Mouse (Mus musculus) liver, embryonic 13.5 days (tissue): ENCODE measurements at regions not wholly inside any gene's neighbourhood (a gene's known extent, or its start where the extent isn't known, plus 50 kb on each side); places are given as distances from the start of the nearest gene placed in this dataset.
A peak's percentile ranks its signal among the peaks of the same experiment; 100 is the strongest.

ENCODE experiments used
- ATAC-seq: fragments of 200-750 bp; cut with Nextera tagmentation; 2 replicates; pipeline ENCODE4 v1.8.0; 2017; ENCODE audit warnings: low read depth, mild to moderate bottlenecking, moderate number of reproducible peaks, moderate library complexity
- DNase-seq: peaks from one replicate; pipeline ENCODE4 v3.0.0; 2022
- H3K27ac ChIP-seq: fragments of 300-500 bp; sonication (generic); 2 replicates; pipeline ENCODE4 v1.5.1; 2015; ENCODE audit warnings: moderate library complexity, mild to moderate bottlenecking, inconsistent platforms
- H3K27me3 ChIP-seq: fragments of 300-500 bp; sonication (generic); 2 replicates; pipeline ENCODE4 v1.6.1; 2015; ENCODE audit warnings: mild to moderate bottlenecking, inconsistent platforms
- H3K36me3 ChIP-seq: fragments of 300-500 bp; sonication (generic); 2 replicates; pipeline ENCODE4 v1.6.1; 2015; ENCODE audit warnings: mild to moderate bottlenecking, inconsistent platforms
- H3K4me1 ChIP-seq: fragments of 300-500 bp; sonication (generic); replicated peaks from 2 replicates; pipeline ENCODE4 v1.6.1; 2015; ENCODE audit warnings: inconsistent platforms
- H3K4me2 ChIP-seq: fragments of 300-500 bp; sonication (generic); 2 replicates; pipeline ENCODE4 v1.6.1; 2015; ENCODE audit warnings: inconsistent platforms, mild to moderate bottlenecking, moderate library complexity
- H3K4me3 ChIP-seq: fragments of 300-500 bp; sonication (generic); replicated peaks from 2 replicates; pipeline ENCODE4 v1.5.1; 2015; ENCODE audit warnings: mild to moderate bottlenecking, inconsistent platforms
- H3K9ac ChIP-seq: fragments of 300-500 bp; sonication (generic); 2 replicates; pipeline ENCODE4 v1.6.1; 2015; ENCODE audit warnings: mild to moderate bottlenecking, inconsistent platforms
- H3K9me3 ChIP-seq: fragments of 300-500 bp; sonication (generic); replicated peaks from 2 replicates; pipeline ENCODE4 v1.6.1; 2016; ENCODE audit warnings: inconsistent platforms
- WGBS: fragments of 180-500 bp; shearing (Covaris S2); methylation state at CpG from one replicate; pipeline ENCODE4 v1.1.7; 2015; ENCODE audit not compliant: insufficient replicate concordance; 5-methylcytosine and 5-hydroxymethylcytosine counted together

DNA sequence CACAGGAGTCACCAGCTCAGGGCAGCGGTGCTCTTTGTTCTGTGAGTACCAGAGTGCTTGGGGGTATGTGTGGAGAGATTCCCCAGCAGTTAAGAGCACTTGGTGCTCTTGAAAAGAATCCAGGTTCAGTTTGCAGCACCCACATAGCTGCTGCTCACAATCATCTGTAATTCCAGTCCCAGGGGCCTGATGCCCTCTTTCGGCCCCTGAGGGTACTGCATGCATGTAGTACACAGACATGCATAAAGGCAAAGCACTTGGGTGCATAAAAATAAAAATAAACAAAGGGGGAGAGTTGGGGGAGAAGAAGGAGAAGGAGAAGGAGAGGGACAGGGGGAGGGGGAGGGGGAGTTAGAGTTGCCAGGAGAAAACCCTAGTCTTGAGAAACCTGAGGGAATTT lies 307.8 kb downstream of the Tshz3 start:
- ATAC-seq = no peak
- H3K36me3 ChIP-seq = no peaks in the 10 kb centered on the region
- no peak for DNase-seq
- H3K4me1 ChIP-seq = no peaks in the 10 kb centered on the region
- no peak overlapping the region for H3K4me2 ChIP-seq
- no peaks in the 10 kb centered on the region for H3K27me3 ChIP-seq
- no peaks in the 10 kb centered on the region for H3K9me3 ChIP-seq
- no peak overlapping the region for H3K4me3 ChIP-seq
- H3K9ac ChIP-seq = no peak overlapping the region
- no peak overlapping the region for H3K27ac ChIP-seq
- 80% methylated on average over 2 of the region's 2 CpGs for WGBS

DNA sequence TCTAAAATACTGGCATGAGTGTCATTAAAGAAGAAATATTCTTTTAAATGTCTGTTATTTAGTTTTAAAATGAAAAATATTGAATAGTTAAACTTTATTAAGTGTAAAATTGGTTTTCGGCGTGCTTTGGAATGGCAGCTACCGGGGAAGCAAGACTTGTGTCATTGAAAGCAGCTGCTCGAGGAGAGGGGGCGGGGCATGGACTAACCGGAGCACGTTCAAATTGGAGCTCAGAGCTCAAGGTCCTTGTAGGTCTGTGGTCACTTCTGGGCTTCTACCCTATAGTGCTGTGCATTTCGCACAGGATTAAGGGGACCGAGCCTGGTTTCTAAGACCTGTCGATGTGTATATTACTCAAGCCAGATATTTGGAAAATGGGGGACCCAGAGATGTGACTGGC lies 309.0 kb downstream of the Tshz3 start:
- Histone ChIP-seq H3K4me1 (no peaks in the 10 kb centered on the region), H3K9me3 (no peaks in the 10 kb centered on the region), H3K36me3 (no peaks in the 10 kb centered on the region), H3K9ac (no peak overlapping the region), H3K4me3 (no peak overlapping the region), H3K27ac (no peak overlapping the region), H3K27me3 (no peaks in the 10 kb centered on the region), H3K4me2 (no peak overlapping the region)
- ATAC-seq = no peak
- WGBS = 70% methylated on average over 10 of the region's 10 CpGs
- DNase-seq = no peak

DNA sequence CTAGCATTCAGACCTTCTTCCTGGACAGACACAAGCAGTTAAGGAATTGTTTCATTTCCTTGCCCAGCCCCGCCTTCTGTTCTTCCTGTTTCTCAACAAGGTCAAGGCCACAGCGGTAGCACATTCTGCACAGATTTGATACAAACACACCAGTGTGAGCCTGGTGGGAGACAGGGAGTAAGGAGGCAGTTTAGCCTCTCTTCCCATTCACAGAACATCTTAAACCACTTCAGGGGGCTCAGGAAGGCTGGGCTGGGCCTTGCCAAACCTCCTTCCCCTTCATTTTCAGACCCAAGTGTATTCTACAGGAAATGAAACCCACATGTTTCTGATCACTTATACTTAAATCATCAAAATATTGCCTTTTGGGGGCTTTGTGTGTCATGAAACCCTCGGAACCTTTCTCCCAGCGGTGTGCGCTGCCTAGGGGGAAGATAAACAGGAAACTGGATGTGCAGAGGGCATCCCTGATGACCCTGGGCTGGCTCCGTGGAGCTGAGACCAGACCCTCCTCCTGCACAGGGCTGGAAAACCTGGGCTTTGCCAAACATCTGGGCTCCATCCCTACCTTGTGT lies 313.3 kb downstream of the Tshz3 start:
- Histone ChIP-seq H3K9ac (no peak overlapping the region), H3K9me3 (no peaks in the 10 kb centered on the region), H3K27me3 (no peaks in the 10 kb centered on the region), H3K4me3 (no peak overlapping the region), H3K27ac (no peak overlapping the region), H3K4me1 (no peaks in the 10 kb centered on the region), H3K36me3 (no peaks in the 10 kb centered on the region), H3K4me2 (no peak overlapping the region)
- no peak for DNase-seq
- no peak for ATAC-seq
- 24% methylated on average over 6 of the region's 6 CpGs for WGBS

DNA sequence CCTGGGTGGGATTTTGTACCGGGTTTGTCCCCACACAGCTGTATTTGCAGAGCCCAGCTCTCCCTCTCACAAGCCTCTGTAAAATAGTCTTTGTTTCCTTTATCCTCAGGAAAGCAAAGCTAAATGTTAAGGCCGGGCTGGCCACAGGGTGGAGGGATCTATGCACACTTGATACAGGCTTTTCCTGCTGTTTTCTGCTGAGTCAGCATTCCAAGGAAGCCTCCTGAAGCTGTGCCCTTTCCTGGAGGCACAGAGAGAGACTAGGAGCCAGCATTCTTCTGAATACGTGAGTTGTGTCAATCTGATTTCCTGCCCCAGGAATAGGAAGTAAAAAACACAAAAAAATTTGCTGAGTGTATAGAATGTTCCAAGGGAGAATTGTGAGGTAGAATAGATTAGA lies 322.2 kb downstream of the Tshz3 start:
- DNase-seq = no peak

DNA sequence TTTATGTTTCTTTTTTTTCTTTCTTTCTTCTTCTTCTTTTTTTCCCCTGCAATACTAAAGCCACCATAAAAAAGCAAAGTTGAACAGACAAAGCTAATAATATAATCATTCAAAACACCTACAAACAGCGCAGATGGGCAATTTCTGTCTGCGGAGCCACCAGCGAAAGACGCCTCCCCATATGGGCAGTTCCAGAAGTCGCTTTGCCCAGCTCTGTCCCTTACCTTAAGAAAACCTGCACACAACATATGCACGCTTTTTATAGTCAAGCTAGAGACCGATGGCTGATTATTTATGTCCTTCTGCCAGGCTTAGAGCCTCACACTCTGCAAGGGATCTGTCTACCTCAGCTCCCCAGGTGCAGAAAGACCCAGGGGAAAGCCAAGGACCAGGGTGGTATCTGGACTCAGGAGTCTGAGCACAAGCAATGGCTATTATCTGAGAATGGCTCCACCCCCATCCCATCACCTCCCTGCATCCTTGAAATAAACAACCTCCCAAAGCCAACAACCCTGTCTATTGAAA lies 326.6 kb downstream of the Tshz3 start:
- Histone ChIP-seq H3K9me3 (0 out of 2 replicates have a peak, but pooled peaks cover 3% of the 10 kb centered on the region), H3K27me3 (no peaks in the 10 kb centered on the region), H3K9ac (no peak overlapping the region), H3K4me2 (no peak overlapping the region), H3K4me1 (no peaks in the 10 kb centered on the region), H3K27ac (no peak overlapping the region), H3K36me3 (no peaks in the 10 kb centered on the region), H3K4me3 (no peak overlapping the region)
- ATAC-seq = no peak
- no peak for DNase-seq
- 71% methylated on average over 7 of the region's 7 CpGs for WGBS

More for the DNA sequence above, 322.2 kb downstream of the Tshz3 start:
- H3K9ac ChIP-seq = no peak overlapping the region
- H3K9me3 ChIP-seq = no peaks in the 10 kb centered on the region
- no peaks in the 10 kb centered on the region for H3K4me1 ChIP-seq
- ATAC-seq = no peak
- no peak overlapping the region for H3K4me2 ChIP-seq
- H3K36me3 ChIP-seq = no peaks in the 10 kb centered on the region
- H3K27ac ChIP-seq = no peak overlapping the region
- no peak overlapping the region for H3K4me3 ChIP-seq
- H3K27me3 ChIP-seq = no peaks in the 10 kb centered on the region
- WGBS = 37% methylated on average over 3 of the region's 3 CpGs

DNA sequence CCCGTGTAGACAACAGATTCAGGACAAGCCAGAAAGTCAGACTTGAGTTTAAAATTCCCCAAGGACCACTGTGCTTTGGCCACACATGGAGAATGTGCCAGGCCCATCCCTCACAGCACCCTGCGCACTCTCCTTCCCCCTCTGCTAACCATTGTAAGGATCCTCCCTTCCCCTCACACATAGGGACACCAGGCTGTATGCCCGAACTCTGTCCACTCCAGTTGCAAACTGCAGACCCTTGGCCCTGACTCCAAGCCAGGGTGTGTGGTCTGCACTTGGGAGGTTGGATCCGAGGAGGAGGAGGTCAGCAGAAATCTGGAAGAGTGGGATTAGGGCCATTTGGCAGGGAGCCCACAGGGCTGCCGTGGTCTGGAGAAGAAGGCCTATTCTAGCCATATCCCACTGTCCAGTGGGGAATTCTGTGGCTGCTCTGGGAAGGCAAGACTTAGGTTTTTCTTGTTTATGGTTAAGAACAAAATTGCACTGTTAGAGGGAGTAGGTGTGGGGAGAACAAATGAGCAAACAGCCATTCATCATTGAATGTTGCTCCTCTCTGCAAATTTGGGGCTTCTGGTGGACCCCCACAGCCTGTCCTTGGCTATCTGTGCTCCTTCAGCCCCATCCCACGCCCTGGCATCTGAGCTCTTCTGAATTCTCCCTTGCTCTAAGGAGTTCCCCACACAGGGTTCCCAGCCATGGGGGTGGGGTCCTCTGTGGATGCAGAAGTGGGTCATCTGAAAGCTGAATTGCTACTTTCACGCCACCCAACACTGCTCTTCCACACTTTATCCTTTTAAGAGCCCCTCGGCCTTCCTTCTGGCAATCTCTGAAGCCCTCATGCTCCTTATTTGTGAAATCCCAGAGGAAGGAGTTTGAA lies 366.9 kb downstream of the Tshz3 start:
- no peak overlapping the region for H3K4me2 ChIP-seq
- H3K9me3 ChIP-seq = no peaks in the 10 kb centered on the region
- DNase-seq (no peak), ATAC-seq (no peak)
- 52% methylated on average over 8 of the region's 8 CpGs for WGBS
- no peak overlapping the region for H3K27ac ChIP-seq
- H3K4me1 ChIP-seq = no peaks in the 10 kb centered on the region
- no peaks in the 10 kb centered on the region for H3K36me3 ChIP-seq
- no peaks in the 10 kb centered on the region for H3K27me3 ChIP-seq
- H3K4me3 ChIP-seq = no peak overlapping the region
- H3K9ac ChIP-seq = no peak overlapping the region

DNA sequence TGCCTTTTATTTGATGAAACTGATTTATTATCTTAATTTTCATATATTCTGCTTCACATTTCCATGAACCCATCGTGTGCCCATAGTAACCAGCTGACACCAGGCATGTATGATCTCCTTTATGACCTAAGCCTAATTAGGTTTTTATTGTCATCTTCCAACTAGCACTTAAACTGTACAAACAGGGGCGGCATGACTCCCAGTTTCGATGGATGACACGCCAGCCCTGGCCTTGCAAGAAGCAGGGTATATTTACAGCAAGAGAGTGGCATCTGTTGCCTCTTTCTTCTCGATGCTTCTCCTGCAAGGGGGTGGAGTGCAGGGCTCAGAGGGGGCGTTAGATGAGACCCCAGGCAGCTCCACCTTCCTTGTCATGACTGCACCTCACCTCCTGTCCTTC lies 379.8 kb downstream of the Tshz3 start:
- Histone ChIP-seq H3K4me2 (no peak overlapping the region), H3K4me1 (no peaks in the 10 kb centered on the region)

DNA sequence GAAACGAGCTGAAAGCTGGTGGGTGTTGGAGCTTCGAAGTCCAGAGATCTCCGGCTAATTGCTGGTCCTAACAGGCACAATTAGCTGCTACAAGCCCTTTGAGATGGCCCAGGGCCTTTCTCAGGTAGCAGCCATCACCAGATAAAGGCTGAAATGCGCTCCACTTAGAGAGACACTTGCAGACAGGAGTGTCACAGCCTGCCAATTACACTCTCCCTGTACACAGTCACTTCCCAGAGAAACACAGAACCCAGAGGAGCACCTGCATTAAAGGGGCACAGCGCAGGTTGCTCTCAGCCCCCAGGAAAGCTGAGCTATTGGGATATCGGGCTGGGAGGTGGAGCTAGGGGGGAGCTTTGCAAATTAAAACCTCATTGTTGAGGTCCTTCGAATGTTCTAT lies 380.2 kb downstream of the Tshz3 start:
- Histone ChIP-seq H3K4me2 (no peak overlapping the region), H3K27me3 (no peaks in the 10 kb centered on the region), H3K4me1 (no peaks in the 10 kb centered on the region), H3K27ac (no peak overlapping the region), H3K4me3 (no peak overlapping the region), H3K36me3 (no peaks in the 10 kb centered on the region), H3K9me3 (no peaks in the 10 kb centered on the region), H3K9ac (no peak overlapping the region)
- DNase-seq (no peak), ATAC-seq (no peak)
- WGBS = 50% methylated on average over 7 of the region's 7 CpGs

More for the DNA sequence above, 379.8 kb downstream of the Tshz3 start:
- Histone ChIP-seq H3K36me3 (no peaks in the 10 kb centered on the region), H3K27me3 (no peaks in the 10 kb centered on the region), H3K4me3 (no peak overlapping the region), H3K9me3 (no peaks in the 10 kb centered on the region), H3K9ac (no peak overlapping the region), H3K27ac (no peak overlapping the region)
- 46% methylated on average over 6 of the region's 6 CpGs for WGBS
- DNase-seq = no peak
- no peak for ATAC-seq

DNA sequence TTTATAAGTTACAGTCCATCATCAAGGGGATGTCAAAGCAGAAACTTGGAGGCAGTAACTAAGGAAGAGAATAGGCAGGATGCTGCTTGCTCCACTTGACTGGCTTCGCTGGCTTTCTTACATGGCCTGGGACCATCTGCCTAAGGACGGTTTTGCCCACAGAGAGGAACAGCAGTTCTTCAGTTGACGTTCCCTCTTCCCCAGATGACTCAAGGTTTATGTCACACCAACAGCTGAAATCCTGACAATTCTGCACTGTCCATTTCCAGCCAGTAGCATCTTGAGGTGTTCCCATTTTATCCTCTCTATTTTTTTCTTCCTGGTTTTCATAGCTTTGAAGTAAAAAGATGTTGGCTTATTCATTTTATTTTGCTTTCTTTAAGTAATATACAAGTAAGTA lies 391.8 kb downstream of the Tshz3 start:
- Histone ChIP-seq H3K27me3 (no peaks in the 10 kb centered on the region), H3K4me3 (no peak overlapping the region), H3K4me2 (no peak overlapping the region), H3K4me1 (peaks cover 23% of the 10 kb centered on the region), H3K27ac (no peak overlapping the region), H3K36me3 (no peaks in the 10 kb centered on the region), H3K9ac (no peak overlapping the region), H3K9me3 (no peaks in the 10 kb centered on the region)
- 68% methylated on average over 3 of the region's 3 CpGs for WGBS
- no peak for DNase-seq
- no peak for ATAC-seq

DNA sequence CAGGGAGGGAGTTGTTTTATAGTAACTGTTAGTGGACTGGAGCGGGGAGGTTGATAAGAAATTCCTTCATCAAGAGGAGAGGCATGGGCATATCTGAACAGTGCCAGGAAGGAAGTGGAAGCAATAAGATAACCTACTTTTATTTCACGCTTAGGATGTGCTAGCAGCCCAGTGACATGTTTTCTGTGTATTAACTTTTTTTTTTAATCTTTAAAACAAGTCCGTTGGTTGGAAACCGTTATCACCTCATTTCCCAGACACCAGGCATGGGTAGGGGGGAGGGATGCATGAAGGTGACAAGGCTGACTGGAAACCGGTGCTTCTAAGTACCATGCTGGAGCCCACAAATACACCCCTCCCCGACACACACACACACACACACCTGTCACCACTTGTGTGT lies 394.7 kb downstream of the Tshz3 start:
- Histone ChIP-seq H3K4me3 (0 out of 2 replicates have a peak overlapping the region, but pooled peaks have one; percentile 8), H3K27me3 (no peaks in the 10 kb centered on the region), H3K9ac (no peak overlapping the region), H3K9me3 (no peaks in the 10 kb centered on the region), H3K36me3 (no peaks in the 10 kb centered on the region), H3K4me1 (peaks cover 23% of the 10 kb centered on the region), H3K27ac (peak overlapping the region; percentile 72), H3K4me2 (peak overlapping the region; percentile 23)
- DNase-seq (peak; percentile 26), ATAC-seq (peak; percentile 93)
- 26% methylated on average over 6 of the region's 6 CpGs for WGBS

DNA sequence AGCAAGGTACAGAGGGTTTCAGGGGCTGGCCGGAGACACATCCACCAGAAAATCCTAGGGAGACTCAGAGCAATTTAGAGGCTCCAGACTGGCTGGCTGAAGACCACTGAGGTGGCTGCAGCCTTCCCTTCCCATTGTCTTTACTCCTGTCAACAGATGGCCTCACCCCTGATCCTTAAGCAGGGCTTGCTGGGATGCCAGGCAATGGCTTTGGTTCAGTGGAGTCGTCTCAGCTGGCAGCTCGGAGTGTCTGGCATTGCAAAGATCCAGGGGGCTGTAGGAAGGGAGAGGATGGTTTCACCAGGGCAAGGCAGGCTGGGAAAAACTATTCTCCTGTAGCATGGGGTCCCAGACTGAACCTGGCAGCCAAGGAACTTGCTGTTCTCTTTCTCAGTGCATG lies 395.8 kb downstream of the Tshz3 start:
- Histone ChIP-seq H3K4me1 (peaks cover 23% of the 10 kb centered on the region), H3K4me2 (peak overlapping the region; percentile 23), H3K9ac (no peak overlapping the region), H3K27me3 (no peaks in the 10 kb centered on the region), H3K27ac (no peak overlapping the region; the same call in 1 of the 2 replicates), H3K9me3 (no peaks in the 10 kb centered on the region), H3K4me3 (no peak overlapping the region), H3K36me3 (no peaks in the 10 kb centered on the region)
- no peak for DNase-seq
- 46% methylated on average over 3 of the region's 3 CpGs for WGBS
- ATAC-seq = no peak
